Mouse (Mus musculus): Measurements from ENCODE around the gene Syndig1. TPM values are rescaled to one million over a fixed set of nuclear protein-coding genes. Genes with fewer than 3 reads are reported as not detected.

The Syndig1 gene
- polyA plus RNA-seq, 1 experiment from 2014 or later, result 16.4 TPM

Other genes starting within 250 kb of the Syndig1 start
- 0.38 and 0.46 TPM in 2 replicates for gene C530025M09Rik, start 2.0 kb downstream of the Syndig1 start, polyA plus RNA-seq (2014; fragmentation: Nextera tagmentation; extraction: Ambion mirVana)

Measured in forebrain, embryonic 14.5 days (tissue).